Mouse (Mus musculus) spleen, postnatal 4 days (tissue): ENCODE results near the gene Irf3.
"Not testable (repeated sequence)": the region's sequence is repeated elsewhere in the genome, so short reads cannot be mapped to it uniquely, and the experiment has no call there.

Experiments used
- DNase-seq, 2 experiments: peaks; one replicate each; pipeline ENCODE4 v3.0.0; 2022; ENCODE audit warnings: low spot score in 2 of 2

Irf3 gene

DNA sequence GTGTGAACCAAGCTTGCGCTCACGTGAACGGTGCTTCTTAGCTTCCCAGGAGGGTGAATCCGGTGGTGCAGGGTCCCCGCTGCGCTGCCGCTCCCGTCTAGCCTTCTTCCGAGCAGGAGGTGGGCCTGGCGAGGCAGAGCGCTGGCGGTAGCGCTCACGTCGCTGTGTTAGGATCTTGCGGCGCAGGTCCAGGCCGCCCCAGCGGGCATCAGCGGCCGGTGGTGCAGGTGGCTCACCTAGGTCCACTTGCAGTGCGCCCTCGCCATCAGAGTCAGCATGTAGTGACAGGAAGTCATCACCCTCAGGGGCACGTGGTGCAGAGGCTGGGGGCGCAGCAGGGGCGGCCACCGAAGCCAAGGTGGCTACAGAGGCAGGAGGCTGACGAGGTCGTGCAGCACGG, 10.4 kb downstream of the Irf3 start:
- peak in 1 of 2 experiments; percentile 64 for DNase-seq

GRCm38 (mm10) chr7:45008411-45008810, 11.0 kb downstream of the Irf3 start:
- peak; percentile 12 to 61 for DNase-seq

- DNase-seq, result peak in 1 of 2 experiments; percentile 53
These were observed 14.6 kb downstream of the Irf3 start for GRCm38 (mm10) chr7:45012011-45012410.

DNA sequence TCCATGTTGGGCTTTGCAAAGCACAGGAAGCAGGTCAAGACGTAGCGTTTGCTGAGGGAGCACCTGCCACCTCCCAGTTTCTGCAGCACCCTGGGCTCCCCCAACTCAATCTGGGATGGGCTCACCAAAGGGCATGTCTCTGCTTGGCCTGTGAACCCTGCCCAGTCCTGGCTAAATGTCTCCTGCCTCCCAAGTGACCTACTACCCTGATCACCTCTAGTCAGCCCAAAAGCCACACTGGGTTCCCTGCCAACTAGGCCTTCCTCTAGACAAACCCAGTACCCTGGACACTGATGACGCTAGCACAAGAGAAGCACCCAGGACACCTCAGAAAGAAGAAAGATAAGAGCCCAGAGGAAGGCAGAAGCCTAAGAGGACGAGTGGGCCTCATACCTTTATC, 15.4 kb downstream of the Irf3 start:
- DNase-seq, result peak in 1 of 2 experiments; percentile 56

- peak in 1 of 2 experiments; percentile 58 for DNase-seq
These were observed 16.1 kb downstream of the Irf3 start for GRCm38 (mm10) chr7:45013366-45014095.

- peak in 1 of 2 experiments; percentile 53 for DNase-seq
These were observed 16.6 kb downstream of the Irf3 start for GRCm38 (mm10) chr7:45014096-45014451.

DNA sequence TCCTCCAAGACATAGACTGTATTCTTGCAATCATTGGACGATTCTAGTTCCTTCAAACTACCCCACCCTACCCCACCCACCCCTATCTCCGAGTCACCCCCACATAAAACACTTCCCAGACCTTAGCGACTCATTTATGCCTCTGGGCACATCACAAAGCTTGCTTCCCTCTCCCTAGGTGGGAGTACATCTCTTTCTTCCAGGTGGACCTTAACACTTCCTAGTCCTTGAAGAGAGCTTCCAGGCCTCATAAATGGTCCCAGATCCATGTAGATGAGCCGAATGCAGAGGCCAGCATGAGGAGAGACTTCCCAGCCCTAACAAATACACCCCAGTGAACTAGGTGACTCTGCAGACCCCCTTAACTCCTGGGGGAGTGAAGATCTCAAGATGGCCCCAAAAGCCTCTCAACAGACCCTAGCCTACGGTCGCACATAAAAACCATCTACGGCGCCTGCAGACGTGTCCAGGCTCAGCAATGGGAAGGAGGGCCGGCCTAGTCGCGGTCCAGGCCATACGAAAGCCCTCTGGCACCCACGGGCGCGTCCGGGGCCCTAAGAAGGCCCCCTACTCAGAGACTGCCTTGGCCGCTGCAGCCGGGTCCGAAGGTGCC, 18.0 kb downstream of the Irf3 start:
- DNase-seq, result no peak

DNA sequence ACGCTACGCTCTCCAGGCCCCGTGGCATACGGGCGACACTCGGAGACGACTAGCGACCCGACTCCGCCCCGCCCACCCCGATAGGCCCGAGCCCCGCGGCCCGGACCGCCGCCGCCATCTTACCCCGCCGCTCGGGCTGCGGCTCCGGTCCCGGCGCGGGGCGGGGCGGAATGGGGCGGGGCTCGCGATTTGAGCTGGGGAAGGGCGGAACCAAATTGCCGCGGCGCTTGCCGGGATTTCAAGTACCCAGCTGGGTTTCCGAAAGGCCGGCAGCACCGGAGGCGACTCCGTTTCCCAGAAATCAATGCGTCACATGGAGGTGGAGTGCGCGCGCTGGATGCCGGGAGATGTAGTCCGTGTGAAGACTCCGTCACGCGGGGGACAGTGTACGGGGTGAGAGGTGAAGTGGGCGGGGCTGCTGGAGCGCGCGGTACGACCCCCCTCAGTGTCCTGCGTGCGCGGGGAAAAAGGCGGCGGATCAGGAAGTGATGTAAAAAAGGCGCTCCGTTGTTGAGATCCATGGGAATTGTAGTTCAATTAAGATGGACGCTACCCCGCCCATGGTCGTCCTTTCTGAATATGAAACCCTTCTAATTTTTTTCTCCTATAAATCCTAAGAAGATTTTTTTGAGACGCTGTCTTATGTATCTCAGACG, 18.6 kb downstream of the Irf3 start, which contains the start of gene Scaf1:
TSS of gene Scaf1 (minus strand) at position 407 of the 656 bp plus-strand sequence.
- DNase-seq, result peak; percentile 98 to 99

GRCm38 (mm10) chr7:45016761-45017160, 19.3 kb downstream of the Irf3 start:
- DNase-seq, result no peak

- DNase-seq, result peak; percentile 86
These were observed 20.0 kb downstream of the Irf3 start, which contains the start of gene Rras for GRCm38 (mm10) chr7:45017242-45018061. Gene Rras, plus strand, starts transcription at chr7:45017961.

DNA sequence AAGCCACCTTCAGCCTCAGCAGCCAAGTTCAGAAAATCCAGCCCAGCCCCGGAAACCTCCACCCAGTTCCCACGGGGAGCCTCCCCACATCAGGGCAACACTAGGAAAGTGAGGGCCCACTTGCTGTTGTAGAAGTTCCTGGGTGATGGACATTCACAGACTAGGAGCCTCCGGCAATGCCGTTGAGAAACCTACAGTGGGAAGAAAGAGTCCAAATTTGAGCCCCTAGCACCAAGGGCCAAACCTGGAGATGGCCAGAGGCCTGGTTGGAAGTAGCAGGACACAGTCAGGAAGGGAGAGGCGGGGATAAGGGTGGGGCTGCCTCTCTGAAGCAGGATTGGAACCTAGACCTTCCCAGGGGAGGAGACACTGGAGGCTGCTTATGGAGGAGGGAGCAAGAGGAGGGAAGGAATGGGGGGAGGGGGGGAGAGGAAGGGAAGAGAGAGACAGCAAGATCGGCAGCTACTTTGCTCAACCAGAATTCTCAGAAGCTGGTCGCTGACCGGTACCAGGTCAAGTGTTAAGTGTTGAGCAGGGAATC, 21.7 kb downstream of the Irf3 start:
- peak in 1 of 2 experiments; percentile 62 for DNase-seq

DNA sequence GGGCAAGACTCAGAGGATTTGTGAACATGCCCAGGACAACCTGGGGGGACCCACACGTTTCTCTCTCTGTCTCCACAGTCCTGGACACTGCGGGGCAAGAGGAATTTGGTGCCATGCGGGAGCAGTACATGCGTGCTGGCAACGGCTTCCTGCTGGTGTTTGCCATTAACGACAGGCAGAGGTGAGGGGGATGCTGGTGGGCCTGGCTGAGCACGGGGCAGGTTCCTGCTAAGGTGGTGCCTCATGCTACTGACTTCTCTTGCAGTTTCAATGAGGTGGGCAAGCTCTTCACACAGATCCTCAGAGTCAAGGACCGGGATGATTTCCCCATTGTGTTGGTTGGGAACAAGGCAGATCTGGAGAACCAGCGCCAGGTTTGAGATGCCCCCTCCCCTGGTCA, 22.8 kb downstream of the Irf3 start:
- DNase-seq, result no peak

GRCm38 (mm10) chr7:45023711-45024110, 26.3 kb downstream of the Irf3 start:
- DNase-seq, result not testable (repeated sequence)

DNA sequence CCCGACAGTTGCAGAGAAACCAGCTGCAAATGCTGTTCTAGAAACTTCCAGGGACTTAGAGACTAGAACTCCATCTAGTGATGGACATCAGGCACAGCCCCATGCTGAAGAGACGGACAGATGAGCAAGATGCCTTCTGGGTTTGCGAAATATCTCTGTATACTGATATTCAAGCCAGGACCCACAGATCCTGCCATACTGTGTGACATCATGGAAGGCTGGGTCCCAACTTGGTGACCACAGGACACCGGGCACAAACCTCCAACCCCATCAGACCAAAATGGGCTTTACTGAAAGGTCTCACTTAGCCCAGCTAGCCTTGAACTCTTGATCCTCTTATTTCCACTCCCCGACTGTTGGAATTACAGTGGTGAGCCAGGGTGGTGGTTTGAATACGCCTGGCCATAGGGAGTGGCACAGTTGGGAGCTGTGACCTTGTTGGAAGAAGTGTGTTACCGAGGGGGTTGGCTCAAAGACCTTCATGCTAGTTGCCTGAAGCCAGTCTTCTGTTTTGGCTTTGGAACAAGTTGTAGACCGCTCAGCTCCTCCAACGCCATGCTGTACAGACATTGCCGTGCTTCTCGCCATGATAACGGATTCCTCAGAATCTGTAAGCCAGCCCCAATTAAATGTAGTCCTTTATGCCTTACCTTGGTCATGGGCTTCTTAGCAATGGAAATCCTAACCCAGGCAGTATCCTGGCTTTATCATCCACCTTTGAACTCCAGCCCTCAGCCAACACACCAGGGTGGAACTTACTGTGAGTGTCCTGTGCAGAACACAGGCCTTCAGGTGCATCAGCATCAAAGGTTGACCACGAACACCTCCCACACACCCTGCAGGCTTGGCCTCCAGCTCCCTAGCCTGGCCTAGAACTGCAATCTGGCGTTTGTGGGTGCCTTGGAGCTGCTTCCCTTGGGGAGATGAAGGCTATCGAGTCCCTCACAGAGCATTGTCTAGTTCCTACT, 27.1 kb downstream of the Irf3 start:
- no peak for DNase-seq

DNA sequence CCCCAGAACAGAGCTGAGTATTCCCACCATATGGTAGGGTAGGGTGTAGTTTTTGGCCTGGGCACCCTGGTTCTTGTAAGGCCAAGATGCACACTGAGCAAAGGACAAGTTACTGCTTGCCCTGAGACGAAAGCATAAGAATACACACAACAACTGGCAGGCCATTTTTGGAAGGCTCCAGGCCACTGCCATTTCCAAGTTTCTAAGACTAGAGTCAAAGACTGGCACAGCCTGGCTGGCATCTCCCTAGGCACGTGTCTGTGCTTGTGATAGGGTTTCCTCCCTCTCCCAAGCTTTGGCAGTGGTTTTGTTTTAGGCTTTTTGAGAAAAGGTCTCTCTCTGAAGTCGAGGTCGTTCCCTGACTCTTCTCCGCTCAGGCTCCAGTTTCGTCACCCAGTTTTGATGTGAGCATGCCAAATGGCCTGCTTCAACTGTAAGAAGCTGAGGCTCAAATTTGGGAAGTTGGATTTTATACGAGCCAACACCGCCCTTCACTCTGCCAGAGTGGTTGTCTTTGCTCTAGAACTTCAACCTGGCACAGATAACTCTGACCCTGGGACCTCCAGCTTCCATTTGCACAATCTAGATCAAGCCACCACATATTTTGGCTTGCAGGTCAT, 28.3 kb downstream of the Irf3 start:
- DNase-seq, result no peak

- no peak for DNase-seq
These were observed 28.8 kb downstream of the Irf3 start for GRCm38 (mm10) chr7:45026256-45026655.

DNA sequence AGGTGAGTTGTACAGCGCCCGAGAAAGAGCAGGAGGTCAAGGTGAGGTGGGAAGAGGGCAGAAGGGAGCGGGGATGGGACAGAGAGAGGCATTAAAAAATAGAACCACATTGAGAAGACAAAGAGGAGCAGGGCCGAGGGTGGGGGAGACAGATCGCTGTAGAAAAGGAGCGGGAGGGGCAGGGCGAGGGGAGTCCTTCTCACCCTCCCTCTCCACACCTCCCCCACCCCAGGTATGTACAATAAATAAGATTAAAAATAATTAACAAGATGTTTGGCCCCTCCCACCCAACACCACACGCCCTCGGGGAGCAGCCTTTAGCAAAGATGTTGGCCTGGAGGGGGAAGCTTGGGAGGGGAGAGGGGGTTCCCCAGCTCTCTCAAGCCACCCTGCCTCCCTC, 30.3 kb downstream of the Irf3 start:
- no peak for DNase-seq

GRCm38 (mm10) chr7:45028351-45028750, 30.9 kb downstream of the Irf3 start:
- no peak for DNase-seq

- DNase-seq, result peak in 1 of 2 experiments; percentile 55
These were observed 32.5 kb downstream of the Irf3 start for GRCm38 (mm10) chr7:45029995-45030394.

GRCm38 (mm10) chr7:45030857-45031256, 33.4 kb downstream of the Irf3 start:
- DNase-seq, result peak in 1 of 2 experiments; percentile 57
